Mouse (Mus musculus): ENCODE measurements around the gene Pias3.

DNA sequence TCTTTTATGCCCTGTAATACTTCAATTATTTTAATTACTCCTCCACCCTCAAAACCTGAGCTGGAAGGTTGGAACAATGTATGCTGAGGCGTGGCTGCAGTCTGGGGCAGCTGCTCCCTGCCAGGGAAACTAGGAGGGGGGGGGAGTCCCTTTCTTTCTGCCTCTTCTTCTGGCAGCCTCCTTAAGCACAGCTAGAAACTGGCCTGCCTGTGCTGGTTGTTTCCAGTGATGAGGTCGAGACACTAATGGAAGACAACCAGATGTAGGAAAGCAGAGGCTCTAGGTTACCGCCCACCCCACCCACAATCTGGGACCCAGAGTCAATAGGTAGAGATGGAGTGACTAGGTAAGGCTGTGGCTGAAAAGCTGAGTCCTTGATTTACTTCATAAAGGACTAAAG is 20.5 kb upstream of the Pias3 start:
- TF ChIP-seq POLR2A (IDR thresholded peaks at IDR 0.05; ENCODE audit: insufficient read depth, low read depth, low read length): no peak
- TF ChIP-seq CTCF (IDR thresholded peaks at IDR 0.05; ENCODE audit: insufficient read depth, low read depth, low read length): no peak
